Mouse (Mus musculus): ENCODE measurements around the gene Bpifb1. TPM values are rescaled to one million over a fixed set of nuclear protein-coding genes. Genes with fewer than 3 reads are reported as not detected.

Bpifb1 gene
- polyA plus RNA-seq (2017; shearing (Covaris generic)), result not detected

GRCm38 (mm10) chr2:154190546-154191258, at the start of gene Bpifb1:
Gene Bpifb1, plus strand, starts transcription at chr2:154190818.

GRCm38 (mm10) chr2:154142580-154142979, 48.0 kb upstream of the Bpifb1 start, which contains the start of gene Bpifa1:
Gene Bpifa1, plus strand, starts transcription at chr2:154142880.

DNA sequence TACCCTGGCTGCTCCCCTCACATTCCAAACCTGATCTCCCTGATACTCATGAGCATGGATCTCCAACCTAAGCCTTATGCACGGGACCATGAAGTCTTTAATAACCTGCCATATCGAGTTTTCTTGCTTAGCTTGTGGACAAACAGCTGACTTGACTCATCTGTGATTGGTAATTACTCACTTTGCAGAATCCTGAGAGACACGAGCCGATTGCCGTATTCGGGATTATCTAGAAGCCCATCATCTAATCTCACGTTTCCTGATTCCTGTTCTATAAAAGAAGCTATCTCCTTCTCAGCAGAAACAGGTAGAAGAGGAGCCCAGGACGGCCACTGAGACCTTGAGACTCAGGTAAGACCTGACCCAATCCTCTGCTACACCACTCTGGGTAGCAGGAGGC, 28.3 kb upstream of the Bpifb1 start, which contains the start of gene Bpifa5:
Gene Bpifa5 (plus strand): TSS at position 301 of the 400 bp plus-strand sequence.

GRCm38 (mm10) chr2:154223265-154223916, 32.8 kb downstream of the Bpifb1 start, which contains the start of gene Bpifb5:
Gene Bpifb5, plus strand, starts transcription at chr2:154223742.

DNA sequence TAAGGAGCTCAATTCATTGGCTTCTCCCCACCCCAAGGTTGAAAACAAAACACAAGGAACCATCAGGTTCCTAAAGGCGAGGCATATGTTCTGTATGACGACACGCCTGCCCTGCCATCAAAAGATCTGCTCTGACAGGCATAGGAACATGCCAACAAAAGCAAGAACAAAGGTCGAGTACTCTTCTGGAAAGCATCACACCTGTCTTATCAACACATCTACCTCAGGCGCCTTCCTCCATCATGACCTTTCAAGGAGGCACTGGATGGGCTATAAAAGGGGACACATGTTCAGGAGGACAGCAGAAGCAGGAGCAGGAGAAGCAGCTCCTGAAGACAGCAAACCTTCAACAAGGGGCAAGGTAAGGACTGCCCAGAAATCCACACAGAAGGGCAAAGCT, 66.9 kb downstream of the Bpifb1 start, which contains the start of gene Bpifb9a:
Gene Bpifb9a (plus strand): TSS at position 301 of the 400 bp plus-strand sequence.

Other genes starting within 250 kb of the Bpifb1 start
- gene Bpifa6, start 215.9 kb upstream of the Bpifb1 start, polyA plus RNA-seq (2017; shearing (Covaris generic)), result not detected
- gene Bpifa2, start 182.6 kb upstream of the Bpifb1 start, polyA plus RNA-seq (2017; shearing (Covaris generic)), result not detected
- gene Bpifa3, start 60.5 kb upstream of the Bpifb1 start, polyA plus RNA-seq (2017; shearing (Covaris generic)), result not detected
- not detected for gene Bpifa1, start 47.9 kb upstream of the Bpifb1 start, polyA plus RNA-seq (2017; shearing (Covaris generic))
- gene Bpifa5, start 28.2 kb upstream of the Bpifb1 start, polyA plus RNA-seq (2017; shearing (Covaris generic)), result not detected
- gene Bpifb5, start 32.9 kb downstream of the Bpifb1 start, polyA plus RNA-seq (2017; shearing (Covaris generic)), result 0.30 TPM
- gene Bpifb9a, start 67.0 kb downstream of the Bpifb1 start, polyA plus RNA-seq (2017; shearing (Covaris generic)), result not detected
- gene Bpifb9b, start 116.4 kb downstream of the Bpifb1 start, polyA plus RNA-seq (2017; shearing (Covaris generic)), result not detected
- gene Cdk5rap1, start 182.2 kb downstream of the Bpifb1 start, polyA plus RNA-seq (2017; shearing (Covaris generic)), result 17.9 TPM
- not detected for gene Snta1, start 217.3 kb downstream of the Bpifb1 start, polyA plus RNA-seq (2017; shearing (Covaris generic))
- gene Cbfa2t2, start 245.7 kb downstream of the Bpifb1 start, polyA plus RNA-seq (2017; shearing (Covaris generic)), result 22.7 TPM